Mouse (Mus musculus) midbrain, embryonic 10.5 days (tissue): Measurements from ENCODE around the gene Efna5. TPM values are rescaled to one million over a fixed set of nuclear protein-coding genes. Genes with fewer than 3 reads are reported as not detected.
A peak's percentile ranks its signal among the peaks of the same experiment; 100 is the strongest.

ENCODE experiments used
- DNase-seq: peaks from one replicate; pipeline ENCODE4 v3.0.0-alpha.2; 2017; ENCODE audit warnings: low spot score
- H3K27ac ChIP-seq: fragments of 300-500 bp; sonication (generic); replicated peaks from 2 replicates; pipeline ENCODE4 v1.5.1; 2016; ENCODE audit warnings: mild to moderate bottlenecking
- H3K27me3 ChIP-seq: fragments of 300-500 bp; sonication (generic); 2 replicates; pipeline ENCODE4 v1.6.1; 2016; ENCODE audit warnings: low read depth, mild to moderate bottlenecking; ENCODE audit not compliant: poor library complexity, severe bottlenecking
- H3K36me3 ChIP-seq: fragments of 300-500 bp; sonication (generic); 2 replicates; pipeline ENCODE4 v1.6.1; 2016; ENCODE audit warnings: mild to moderate bottlenecking, moderate library complexity
- H3K4me1 ChIP-seq: fragments of 300-500 bp; sonication (generic); 2 replicates; pipeline ENCODE4 v1.6.1; 2016
- H3K4me3 ChIP-seq: fragments of 300-500 bp; sonication (generic); 2 replicates; pipeline ENCODE4 v1.5.1; 2016; ENCODE audit warnings: mild to moderate bottlenecking, moderate library complexity
- H3K9me3 ChIP-seq: fragments of 300-500 bp; sonication (generic); replicated peaks from 2 replicates; pipeline ENCODE4 v1.6.1; 2016; ENCODE audit warnings: mild to moderate bottlenecking
- WGBS: fragments of 180-500 bp; shearing (Covaris S2); methylation state at CpG from one replicate; pipeline ENCODE4 v1.1.7; 2016; 5-methylcytosine and 5-hydroxymethylcytosine counted together
- polyA plus RNA-seq: library from polyadenylated mRNA; unstranded; fragments of >200 nt; fragmentation: Nextera tagmentation; extraction: Ambion mirVana; gene quantifications from 2 replicates; pipeline ENCODE4 v1.2.1, GENCODE M21; 2016

Efna5 gene
- polyA plus RNA-seq, 1 experiment from 2014 or later = 58.8 TPM

DNA sequence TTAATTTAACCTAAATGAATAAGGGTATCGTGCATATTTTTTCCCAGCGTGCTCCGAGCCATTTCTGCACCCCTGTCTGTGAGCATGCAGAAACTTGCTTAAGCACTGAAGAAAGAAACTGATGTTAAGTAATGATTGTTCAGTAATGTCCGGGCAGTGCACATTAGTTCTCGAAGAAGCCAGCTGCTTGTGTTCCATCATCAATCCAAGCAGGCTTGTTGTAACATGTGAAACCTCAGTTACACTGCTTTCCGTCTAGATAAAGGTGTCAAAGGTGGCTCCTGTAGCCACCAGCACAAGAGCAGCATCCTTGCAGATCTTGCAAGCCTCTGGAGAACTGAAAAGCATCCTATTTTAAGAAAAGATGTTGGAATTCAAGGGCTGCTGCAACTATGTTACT is 204.3 kb downstream of the Efna5 start:
- no peaks in the 10 kb centered on the region for H3K27me3 ChIP-seq
- WGBS = 82% methylated on average over 6 of the region's 6 CpGs
- DNase-seq = no peak

GRCm38 (mm10) chr17:62676409-62676808 is 204.7 kb downstream of the Efna5 start:
- Histone ChIP-seq H3K4me3 (no peak overlapping the region), H3K36me3 (no peaks in the 10 kb centered on the region), H3K27ac (peak overlapping the region; percentile 55; the same call in 1 of the 2 replicates), H3K27me3 (no peaks in the 10 kb centered on the region), H3K9me3 (no peaks in the 10 kb centered on the region), H3K4me1 (peaks cover 29% of the 10 kb centered on the region)
- WGBS = 60% methylated on average over 6 of the region's 6 CpGs
- no peak for DNase-seq

More for the DNA sequence above, 204.3 kb downstream of the Efna5 start:
- H3K4me1 ChIP-seq = peaks cover 31% of the 10 kb centered on the region
- no peaks in the 10 kb centered on the region for H3K36me3 ChIP-seq
- H3K27ac ChIP-seq = peak overlapping the region; percentile 55
- H3K9me3 ChIP-seq = no peaks in the 10 kb centered on the region
- H3K4me3 ChIP-seq = no peak overlapping the region

DNA sequence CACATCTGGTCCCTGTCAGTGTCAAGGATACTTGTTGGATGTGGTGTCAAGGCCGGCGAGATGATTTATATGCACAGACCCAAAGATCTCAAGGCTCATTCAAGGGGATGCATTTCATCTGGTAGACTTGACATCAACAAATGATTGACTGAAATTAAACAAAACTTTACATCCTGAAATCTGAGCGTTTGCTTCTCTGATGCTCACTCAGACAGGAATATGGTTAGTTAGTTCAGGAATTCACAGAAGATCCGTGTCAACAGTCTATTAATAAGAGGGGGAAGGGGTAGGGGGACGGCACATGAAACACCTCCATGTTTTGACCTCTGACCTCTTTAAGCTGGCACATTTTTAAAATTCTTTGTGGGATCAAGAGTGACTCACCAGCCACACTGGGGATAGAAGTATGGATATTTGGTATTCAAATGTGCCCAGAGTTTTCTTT is 205.3 kb downstream of the Efna5 start:
- H3K36me3 ChIP-seq = no peaks in the 10 kb centered on the region
- no peak overlapping the region for H3K27ac ChIP-seq
- H3K4me1 ChIP-seq = peaks cover 29% of the 10 kb centered on the region
- no peak for DNase-seq
- no peak overlapping the region for H3K4me3 ChIP-seq
- WGBS = 39% methylated on average over 5 of the region's 5 CpGs
- no peaks in the 10 kb centered on the region for H3K27me3 ChIP-seq
- no peaks in the 10 kb centered on the region for H3K9me3 ChIP-seq

GRCm38 (mm10) chr17:62672068-62672467 is 209.0 kb downstream of the Efna5 start:
- 86% methylated on average over 8 of the region's 8 CpGs for WGBS
- no peaks in the 10 kb centered on the region for H3K27me3 ChIP-seq
- DNase-seq = no peak

GRCm38 (mm10) chr17:62666761-62667160 is 214.4 kb downstream of the Efna5 start:
- Histone ChIP-seq H3K4me1 (peaks cover 11% of the 10 kb centered on the region), H3K27ac (no peak overlapping the region), H3K27me3 (no peaks in the 10 kb centered on the region), H3K36me3 (no peaks in the 10 kb centered on the region), H3K9me3 (no peaks in the 10 kb centered on the region), H3K4me3 (no peak overlapping the region)
- 88% methylated on average over 6 of the region's 6 CpGs for WGBS
- DNase-seq = no peak

More at GRCm38 (mm10) chr17:62672068-62672467, 209.0 kb downstream of the Efna5 start:
- Histone ChIP-seq H3K27ac (no peak overlapping the region), H3K36me3 (no peaks in the 10 kb centered on the region), H3K9me3 (no peaks in the 10 kb centered on the region), H3K4me1 (peaks cover 19% of the 10 kb centered on the region), H3K4me3 (no peak overlapping the region)

DNA sequence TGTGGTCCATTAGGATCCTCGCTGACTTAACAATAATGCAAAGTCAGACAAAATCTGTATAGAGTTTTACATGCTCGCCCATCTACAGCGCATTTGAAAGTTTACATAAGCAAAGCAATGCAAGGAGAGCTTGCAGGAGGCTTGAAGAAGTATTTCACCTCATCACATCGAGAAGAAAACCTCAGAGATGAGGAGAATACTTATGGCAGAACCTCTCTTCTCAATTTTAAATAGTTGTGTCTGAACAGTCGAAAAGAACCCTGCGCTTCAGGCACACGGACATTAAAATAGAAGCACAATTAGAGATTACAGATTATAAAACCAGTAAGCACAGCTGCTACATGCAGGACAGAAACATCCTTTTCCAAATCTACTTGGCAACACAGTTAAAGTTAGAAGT is 215.3 kb downstream of the Efna5 start:
- peaks cover 15% of the 10 kb centered on the region for H3K4me1 ChIP-seq
- H3K27me3 ChIP-seq = no peaks in the 10 kb centered on the region
- H3K9me3 ChIP-seq = no peaks in the 10 kb centered on the region
- H3K4me3 ChIP-seq = no peak overlapping the region
- H3K27ac ChIP-seq = no peak overlapping the region
- no peak for DNase-seq
- 85% methylated on average over 7 of the region's 7 CpGs for WGBS
- no peaks in the 10 kb centered on the region for H3K36me3 ChIP-seq

GRCm38 (mm10) chr17:62664709-62665108 is 216.4 kb downstream of the Efna5 start:
- no peak overlapping the region for H3K27ac ChIP-seq
- H3K36me3 ChIP-seq = no peaks in the 10 kb centered on the region
- peaks cover 23% of the 10 kb centered on the region for H3K4me1 ChIP-seq
- 92% methylated on average over 2 of the region's 2 CpGs for WGBS
- DNase-seq = no peak
- H3K27me3 ChIP-seq = no peaks in the 10 kb centered on the region
- H3K9me3 ChIP-seq = no peaks in the 10 kb centered on the region
- H3K4me3 ChIP-seq = no peak overlapping the region

GRCm38 (mm10) chr17:62661801-62662200 is 219.3 kb downstream of the Efna5 start:
- 79% methylated on average over 7 of the region's 7 CpGs for WGBS
- no peaks in the 10 kb centered on the region for H3K36me3 ChIP-seq

GRCm38 (mm10) chr17:62659501-62660175 is 221.5 kb downstream of the Efna5 start:
- WGBS = 78% methylated on average over 14 of the region's 14 CpGs
- no peak for DNase-seq
- H3K27ac ChIP-seq = peak overlapping the region; percentile 69

More at GRCm38 (mm10) chr17:62661801-62662200, 219.3 kb downstream of the Efna5 start:
- Histone ChIP-seq H3K9me3 (no peaks in the 10 kb centered on the region), H3K4me1 (peaks cover 43% of the 10 kb centered on the region), H3K27ac (no peak overlapping the region), H3K27me3 (no peaks in the 10 kb centered on the region), H3K4me3 (no peak overlapping the region)
- no peak for DNase-seq

GRCm38 (mm10) chr17:62657832-62658630 is 223.1 kb downstream of the Efna5 start:
- no peak for DNase-seq

More at GRCm38 (mm10) chr17:62659501-62660175, 221.5 kb downstream of the Efna5 start:
- Histone ChIP-seq H3K9me3 (no peaks in the 10 kb centered on the region), H3K36me3 (no peaks in the 10 kb centered on the region), H3K4me1 (peaks cover 46% of the 10 kb centered on the region), H3K4me3 (no peak overlapping the region), H3K27me3 (no peaks in the 10 kb centered on the region)

DNA sequence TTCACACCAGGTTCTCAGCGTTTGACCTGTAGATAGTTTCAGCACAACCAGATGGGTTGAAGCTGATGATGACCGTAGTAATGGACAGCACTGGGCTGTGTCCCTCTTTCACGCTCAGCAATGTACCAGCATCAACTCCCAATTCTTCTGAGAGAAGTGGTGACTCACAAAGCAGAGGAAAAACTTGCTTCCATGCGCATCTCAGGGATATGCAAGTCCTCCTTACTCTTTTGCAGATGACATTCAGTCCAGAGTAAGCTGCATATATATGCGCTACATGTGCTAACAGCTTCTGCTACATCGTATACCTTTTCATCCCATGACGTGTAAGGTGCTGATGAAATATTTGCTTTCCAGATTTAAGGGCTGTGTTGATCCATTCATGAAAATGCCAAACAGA is 224.1 kb downstream of the Efna5 start:
- DNase-seq = no peak
- Histone ChIP-seq H3K27ac (no peak overlapping the region), H3K4me1 (peaks cover 50% of the 10 kb centered on the region), H3K9me3 (no peaks in the 10 kb centered on the region), H3K36me3 (no peaks in the 10 kb centered on the region), H3K27me3 (no peaks in the 10 kb centered on the region), H3K4me3 (no peak overlapping the region)
- 83% methylated on average over 7 of the region's 7 CpGs for WGBS

More at GRCm38 (mm10) chr17:62657832-62658630, 223.1 kb downstream of the Efna5 start:
- no peak overlapping the region for H3K27ac ChIP-seq
- H3K4me1 ChIP-seq = peaks cover 46% of the 10 kb centered on the region
- WGBS = 70% methylated on average over 12 of the region's 12 CpGs
- no peaks in the 10 kb centered on the region for H3K27me3 ChIP-seq
- no peak overlapping the region for H3K4me3 ChIP-seq
- no peaks in the 10 kb centered on the region for H3K9me3 ChIP-seq
- no peaks in the 10 kb centered on the region for H3K36me3 ChIP-seq

GRCm38 (mm10) chr17:62656591-62656990 is 224.5 kb downstream of the Efna5 start:
- H3K9me3 ChIP-seq = no peaks in the 10 kb centered on the region
- H3K27ac ChIP-seq = no peak overlapping the region
- DNase-seq = no peak
- H3K4me3 ChIP-seq = no peak overlapping the region
- 65% methylated on average over 7 of the region's 7 CpGs for WGBS
- peaks cover 52% of the 10 kb centered on the region for H3K4me1 ChIP-seq
- no peaks in the 10 kb centered on the region for H3K27me3 ChIP-seq
- H3K36me3 ChIP-seq = no peaks in the 10 kb centered on the region
